Mouse (Mus musculus) limb, embryonic 15.5 days (tissue): ENCODE data around the gene Cacng8. TPM values are rescaled to one million over a fixed set of nuclear protein-coding genes. Genes with fewer than 3 reads are reported as not detected.

Experiments
- ATAC-seq: fragments of 200-750 bp; cut with Nextera tagmentation; 2 replicates; pipeline ENCODE4 v1.8.0; 2017; ENCODE audit warnings: low read depth, moderate TSS enrichment; ENCODE audit not compliant: insufficient number of reproducible peaks, low FRiP score, low TSS enrichment
- H3K27ac ChIP-seq: fragments of 300-500 bp; sonication (generic); 2 replicates; pipeline ENCODE4 v1.5.1; 2015; ENCODE audit warnings: moderate library complexity, mild to moderate bottlenecking, inconsistent platforms
- H3K27me3 ChIP-seq: fragments of 300-500 bp; sonication (generic); 2 replicates; pipeline ENCODE4 v1.6.1; 2015; ENCODE audit warnings: inconsistent platforms
- H3K36me3 ChIP-seq: fragments of 300-500 bp; sonication (generic); 2 replicates; pipeline ENCODE4 v1.6.1; 2015; ENCODE audit warnings: inconsistent platforms
- H3K4me1 ChIP-seq: fragments of 300-500 bp; sonication (generic); 2 replicates; pipeline ENCODE4 v1.6.1; 2015; ENCODE audit warnings: inconsistent platforms
- H3K4me2 ChIP-seq: fragments of 300-500 bp; sonication (generic); 2 replicates; pipeline ENCODE4 v1.6.1; 2015; ENCODE audit warnings: mild to moderate bottlenecking, inconsistent platforms
- H3K4me3 ChIP-seq: fragments of 300-500 bp; sonication (generic); 2 replicates; pipeline ENCODE4 v1.5.1; 2015; ENCODE audit warnings: mild to moderate bottlenecking, inconsistent platforms
- H3K9ac ChIP-seq: fragments of 300-500 bp; sonication (generic); 2 replicates; pipeline ENCODE4 v1.6.1; 2015; ENCODE audit warnings: inconsistent platforms
- H3K9me3 ChIP-seq: fragments of 300-500 bp; sonication (generic); 2 replicates; pipeline ENCODE4 v1.6.1; 2016; ENCODE audit warnings: inconsistent platforms
- WGBS: fragments of 180-500 bp; shearing (Covaris S2); methylation state at CpG from one replicate; pipeline ENCODE4 v1.1.7; 2015; 5-methylcytosine and 5-hydroxymethylcytosine counted together
- polyA plus RNA-seq: library from polyadenylated mRNA; unstranded; fragments of >200 nt; fragmentation: Nextera tagmentation; extraction: Ambion mirVana; gene quantifications from 2 replicates; pipeline ENCODE4 v1.2.1, GENCODE M21; 2015

The Cacng8 gene
- polyA plus RNA-seq, 1 experiment from 2014 or later, result 2.6 TPM

DNA sequence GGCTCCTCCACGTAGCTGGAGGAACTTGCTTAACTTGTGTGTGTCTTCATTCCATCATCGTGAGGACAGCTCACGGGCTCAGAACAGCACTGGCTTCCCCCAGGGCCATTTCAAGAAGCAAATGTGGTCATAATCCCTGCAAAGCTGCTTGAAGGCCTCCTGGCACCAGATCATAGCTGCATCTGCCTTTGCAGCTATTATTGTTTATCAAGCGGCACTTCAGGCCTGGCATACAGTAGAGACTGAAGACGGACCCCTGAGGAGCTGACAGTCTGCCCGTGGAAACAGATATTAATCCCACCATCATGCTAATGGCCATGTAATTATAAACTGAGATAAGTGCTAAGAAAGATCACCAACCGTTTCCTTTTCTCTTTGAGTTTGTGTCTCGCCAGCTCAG, 50.0 kb downstream of the Cacng8 start:
- Histone ChIP-seq H3K4me3 (no peak overlapping the region), H3K9ac (no peak overlapping the region), H3K27me3 (0 out of 2 replicates have a peak, but pooled peaks cover 5% of the 10 kb centered on the region), H3K9me3 (no peaks in the 10 kb centered on the region), H3K4me1 (peaks cover 3% of the 10 kb centered on the region; the same call in 1 of the 2 replicates), H3K36me3 (no peaks in the 10 kb centered on the region), H3K4me2 (no peak overlapping the region), H3K27ac (no peak overlapping the region)
- WGBS, result 53% methylated on average over 8 of the region's 8 CpGs
- no peak for ATAC-seq

DNA sequence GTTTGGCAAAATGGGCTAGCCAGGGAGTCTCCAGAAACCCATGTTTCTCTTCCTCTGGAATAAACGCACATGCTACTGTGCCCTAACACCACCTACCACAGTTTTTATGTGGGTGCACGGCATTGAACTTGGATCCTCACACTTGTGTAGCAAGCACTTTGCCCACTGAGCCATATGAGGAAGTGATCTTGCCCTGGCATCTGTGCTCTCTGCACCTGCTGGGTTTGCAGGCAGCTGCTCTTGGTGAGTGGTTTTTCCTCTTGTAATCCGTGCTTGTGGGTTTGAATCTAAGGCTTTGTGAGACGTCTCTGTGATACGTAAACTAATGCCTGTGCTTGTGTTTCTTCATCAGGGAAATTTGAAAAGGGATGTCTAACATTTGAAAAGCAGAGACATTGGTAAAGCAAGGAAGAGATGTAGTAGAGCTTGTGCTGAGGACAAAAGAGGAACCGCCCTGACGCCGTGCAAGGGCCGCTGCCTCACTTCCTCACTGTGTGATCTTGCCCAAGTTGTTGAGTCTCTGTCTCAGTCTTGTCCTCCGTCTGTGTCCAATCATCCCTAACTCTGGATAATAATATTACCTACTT, 52.1 kb downstream of the Cacng8 start:
- H3K4me1 ChIP-seq, result peaks cover 3% of the 10 kb centered on the region; the same call in 1 of the 2 replicates
- H3K4me2 ChIP-seq, result no peak overlapping the region
- H3K36me3 ChIP-seq, result no peaks in the 10 kb centered on the region
- H3K9me3 ChIP-seq, result no peaks in the 10 kb centered on the region
- no peak overlapping the region for H3K9ac ChIP-seq
- H3K27me3 ChIP-seq, result no peaks in the 10 kb centered on the region
- no peak overlapping the region for H3K27ac ChIP-seq
- WGBS, result 82% methylated on average over 10 of the region's 10 CpGs
- H3K4me3 ChIP-seq, result no peak overlapping the region
- no peak for ATAC-seq

DNA sequence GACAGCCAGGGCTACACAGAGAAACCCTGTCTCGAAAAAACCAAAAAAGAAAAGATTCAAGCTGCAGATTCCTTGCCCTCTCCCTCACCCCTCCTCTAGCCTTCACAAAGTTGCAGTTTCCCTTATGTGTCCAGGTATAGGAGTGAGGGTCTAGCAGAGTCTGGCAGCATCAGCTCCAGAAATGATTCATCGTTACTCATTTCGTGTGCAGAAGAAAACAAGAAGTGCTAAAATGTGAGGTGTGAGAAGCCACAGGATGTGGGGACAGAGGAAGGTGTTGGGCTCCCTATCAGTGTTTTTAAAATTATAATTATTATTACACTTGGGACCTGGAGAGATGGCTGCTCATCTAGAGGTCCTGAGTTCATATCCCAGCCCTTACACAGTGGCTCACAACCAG, 54.2 kb downstream of the Cacng8 start:
- Histone ChIP-seq H3K36me3 (no peaks in the 10 kb centered on the region), H3K27me3 (no peaks in the 10 kb centered on the region), H3K4me3 (no peak overlapping the region), H3K4me1 (no peaks in the 10 kb centered on the region), H3K4me2 (no peak overlapping the region), H3K9ac (no peak overlapping the region), H3K9me3 (no peaks in the 10 kb centered on the region), H3K27ac (no peak overlapping the region)
- WGBS, result 75% methylated on average over 3 of the region's 3 CpGs
- ATAC-seq, result no peak

DNA sequence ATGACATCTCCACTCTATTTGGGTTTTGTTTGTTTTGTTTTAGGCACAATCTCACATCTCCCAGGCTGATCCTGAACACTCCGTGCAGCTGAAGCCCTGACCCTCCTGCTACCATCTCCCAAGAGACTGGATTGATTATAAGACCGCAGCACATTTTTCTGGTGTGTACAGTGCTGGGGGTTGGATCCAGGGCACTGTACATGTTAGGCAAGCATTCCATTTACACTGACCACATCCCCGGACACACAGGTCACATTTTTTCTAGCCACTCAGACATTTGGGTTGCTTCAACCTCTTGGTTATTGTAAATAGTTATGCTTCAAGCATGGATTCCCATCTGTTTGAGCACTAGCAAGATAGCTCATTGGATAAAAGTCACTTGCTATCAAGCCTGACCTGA, 56.1 kb downstream of the Cacng8 start:
- ATAC-seq, result no peak
- H3K27me3 ChIP-seq, result no peaks in the 10 kb centered on the region
- WGBS, result 83% methylated on average over 3 of the region's 3 CpGs
- no peak overlapping the region for H3K9ac ChIP-seq
- H3K4me1 ChIP-seq, result no peaks in the 10 kb centered on the region
- H3K9me3 ChIP-seq, result no peaks in the 10 kb centered on the region
- no peak overlapping the region for H3K27ac ChIP-seq
- no peak overlapping the region for H3K4me3 ChIP-seq
- no peaks in the 10 kb centered on the region for H3K36me3 ChIP-seq
- H3K4me2 ChIP-seq, result no peak overlapping the region

DNA sequence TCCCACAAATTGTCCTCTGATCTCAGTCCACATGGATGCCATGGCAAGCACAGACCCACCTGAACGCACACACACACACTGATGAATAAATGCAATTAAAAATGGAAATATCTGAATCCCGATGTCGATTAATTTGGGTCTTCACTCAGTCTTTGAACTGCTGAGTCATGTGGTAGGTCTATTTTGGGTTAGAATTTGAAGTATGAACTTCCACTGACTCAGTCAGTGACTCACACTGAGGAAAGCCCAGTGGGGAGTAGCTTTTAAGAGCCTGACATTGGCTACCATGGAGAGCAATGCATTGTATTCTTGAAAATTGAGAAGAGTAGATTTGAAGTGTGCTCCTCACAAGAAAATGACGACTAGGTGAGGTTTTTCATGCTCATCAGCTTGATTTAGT, 56.5 kb downstream of the Cacng8 start:
- Histone ChIP-seq H3K36me3 (no peaks in the 10 kb centered on the region), H3K27ac (no peak overlapping the region), H3K9ac (no peak overlapping the region), H3K4me1 (no peaks in the 10 kb centered on the region), H3K4me2 (no peak overlapping the region), H3K4me3 (no peak overlapping the region), H3K27me3 (no peaks in the 10 kb centered on the region), H3K9me3 (no peaks in the 10 kb centered on the region)
- WGBS, result 74% methylated on average over 4 of the region's 4 CpGs
- ATAC-seq, result no peak

DNA sequence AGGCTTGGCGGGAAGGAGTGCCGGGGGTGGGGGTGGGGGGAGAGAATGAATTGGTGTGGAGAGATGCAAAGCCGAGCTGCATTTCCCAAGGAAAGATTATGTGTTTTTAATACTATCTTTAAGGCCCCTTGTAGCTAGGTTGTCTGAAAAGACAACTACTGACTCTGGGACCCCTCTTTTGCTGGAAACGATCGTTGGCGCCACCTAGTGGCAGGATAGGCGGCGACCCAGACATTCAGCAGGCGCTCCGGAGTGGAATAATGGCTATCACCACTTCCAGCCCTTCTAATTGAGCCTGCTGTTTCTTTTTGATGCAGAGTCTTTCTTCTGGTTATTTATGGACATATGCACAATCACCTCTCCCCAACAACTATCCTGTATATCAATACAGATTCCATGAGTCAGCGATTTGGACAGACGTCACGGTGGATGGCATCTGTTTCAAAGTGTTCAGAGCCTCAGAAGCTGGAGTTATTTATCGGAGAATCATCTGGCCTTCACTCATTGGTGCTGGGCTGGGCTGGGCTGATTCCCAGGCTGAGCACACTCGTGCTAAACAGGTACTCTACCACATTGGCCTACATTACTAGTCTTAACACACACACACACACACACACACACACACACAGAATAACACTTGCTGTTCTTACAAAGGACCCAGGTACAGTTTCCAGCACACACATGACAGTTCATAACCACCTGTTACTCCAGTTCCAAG, 58.4 kb downstream of the Cacng8 start:
- H3K36me3 ChIP-seq, result no peaks in the 10 kb centered on the region
- no peak overlapping the region for H3K4me2 ChIP-seq
- no peak for ATAC-seq
- H3K9ac ChIP-seq, result no peak overlapping the region
- no peak overlapping the region for H3K27ac ChIP-seq
- H3K9me3 ChIP-seq, result no peaks in the 10 kb centered on the region
- no peak overlapping the region for H3K4me3 ChIP-seq
- 17% methylated on average over 15 of the region's 15 CpGs for WGBS
- no peaks in the 10 kb centered on the region for H3K27me3 ChIP-seq
- 0 out of 2 replicates have a peak, but pooled peaks cover under 1% of the 10 kb centered on the region for H3K4me1 ChIP-seq

DNA sequence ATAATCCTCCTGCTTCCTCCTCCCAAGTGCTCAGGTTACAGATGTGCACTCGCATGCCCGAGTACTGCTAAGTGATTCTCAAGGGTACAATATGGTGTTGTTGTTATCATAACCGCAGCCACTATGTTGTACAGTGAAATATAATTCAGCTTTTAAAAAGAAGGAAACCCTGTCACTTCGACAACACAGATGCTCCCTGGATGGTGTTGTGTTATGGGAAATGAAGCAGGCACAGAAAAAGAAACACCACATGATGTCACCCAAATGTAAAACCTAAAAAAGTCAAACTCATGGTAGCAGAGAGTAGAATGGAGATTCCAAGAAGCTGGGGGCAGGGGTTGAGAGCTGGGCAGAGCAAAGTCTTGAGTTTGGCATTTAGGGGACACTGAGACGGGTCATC, 60.2 kb downstream of the Cacng8 start:
- Histone ChIP-seq H3K27me3 (no peaks in the 10 kb centered on the region), H3K27ac (no peak overlapping the region), H3K9me3 (no peaks in the 10 kb centered on the region), H3K9ac (no peak overlapping the region), H3K4me1 (0 out of 2 replicates have a peak, but pooled peaks cover 2% of the 10 kb centered on the region), H3K4me2 (no peak overlapping the region), H3K36me3 (no peaks in the 10 kb centered on the region), H3K4me3 (no peak overlapping the region)
- 41% methylated on average over 5 of the region's 5 CpGs for WGBS
- ATAC-seq, result no peak

DNA sequence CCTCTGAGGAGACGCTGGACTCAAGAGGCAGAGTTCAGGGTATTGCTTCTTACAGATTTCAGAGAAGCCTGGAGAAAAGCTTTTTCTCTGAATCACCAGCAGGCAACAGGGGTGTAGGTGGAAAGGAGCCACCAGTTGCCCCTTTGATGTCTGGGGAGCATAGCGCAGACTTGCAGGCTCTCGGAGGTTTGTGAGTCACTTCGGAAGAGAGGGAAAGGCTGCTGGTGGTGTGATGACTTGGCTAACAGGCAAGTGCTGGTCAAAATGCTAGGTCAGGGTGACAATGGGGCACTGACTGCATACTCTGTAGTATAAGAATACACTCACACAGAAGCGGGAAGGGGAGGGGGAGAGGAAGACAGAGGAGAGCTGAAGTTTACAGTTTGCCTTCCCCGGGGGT, 60.7 kb downstream of the Cacng8 start:
- no peaks in the 10 kb centered on the region for H3K27me3 ChIP-seq
- no peak overlapping the region for H3K27ac ChIP-seq
- H3K4me1 ChIP-seq, result 0 out of 2 replicates have a peak, but pooled peaks cover 2% of the 10 kb centered on the region
- H3K4me2 ChIP-seq, result no peak overlapping the region
- H3K9me3 ChIP-seq, result no peaks in the 10 kb centered on the region
- no peak for ATAC-seq
- 29% methylated on average over 6 of the region's 6 CpGs for WGBS
- H3K36me3 ChIP-seq, result no peaks in the 10 kb centered on the region
- H3K4me3 ChIP-seq, result no peak overlapping the region
- H3K9ac ChIP-seq, result no peak overlapping the region

DNA sequence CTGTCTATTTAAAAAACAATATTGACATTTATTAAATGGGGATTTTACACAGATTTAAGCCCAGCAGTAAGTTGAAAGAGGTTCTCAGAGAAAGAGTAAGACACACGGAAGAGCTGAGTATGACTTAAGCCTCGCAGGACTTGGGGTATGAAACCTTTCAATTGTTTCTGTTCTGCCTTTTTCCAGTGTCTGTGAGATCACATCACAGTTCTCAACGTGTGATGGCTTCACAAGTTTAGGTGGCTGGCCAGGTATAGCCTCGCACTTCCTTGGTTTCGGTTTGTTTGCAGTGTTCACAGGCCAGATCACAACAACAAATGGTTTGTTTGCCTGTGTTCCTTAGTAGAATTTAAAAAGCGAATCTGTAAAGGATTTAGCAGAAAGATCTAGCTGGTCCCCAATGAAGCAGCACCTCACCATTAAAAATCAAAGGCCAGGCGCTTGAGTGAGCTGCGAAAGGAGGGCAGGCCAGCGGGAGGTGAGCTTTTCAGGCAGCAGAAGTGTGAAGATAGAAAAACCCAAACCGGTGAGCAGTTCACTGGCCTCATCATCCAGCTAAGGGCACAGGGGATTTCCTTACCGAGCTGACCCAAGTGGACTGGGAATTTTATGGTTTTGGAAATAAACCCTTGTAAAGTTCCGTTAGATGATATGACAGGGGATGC, 62.5 kb downstream of the Cacng8 start:
- Histone ChIP-seq H3K4me2 (no peak overlapping the region), H3K27me3 (no peaks in the 10 kb centered on the region), H3K36me3 (no peaks in the 10 kb centered on the region), H3K9me3 (no peaks in the 10 kb centered on the region), H3K4me3 (no peak overlapping the region), H3K27ac (no peak overlapping the region), H3K9ac (no peak overlapping the region), H3K4me1 (0 out of 2 replicates have a peak, but pooled peaks cover 2% of the 10 kb centered on the region)
- ATAC-seq, result no peak
- 40% methylated on average over 12 of the region's 12 CpGs for WGBS

DNA sequence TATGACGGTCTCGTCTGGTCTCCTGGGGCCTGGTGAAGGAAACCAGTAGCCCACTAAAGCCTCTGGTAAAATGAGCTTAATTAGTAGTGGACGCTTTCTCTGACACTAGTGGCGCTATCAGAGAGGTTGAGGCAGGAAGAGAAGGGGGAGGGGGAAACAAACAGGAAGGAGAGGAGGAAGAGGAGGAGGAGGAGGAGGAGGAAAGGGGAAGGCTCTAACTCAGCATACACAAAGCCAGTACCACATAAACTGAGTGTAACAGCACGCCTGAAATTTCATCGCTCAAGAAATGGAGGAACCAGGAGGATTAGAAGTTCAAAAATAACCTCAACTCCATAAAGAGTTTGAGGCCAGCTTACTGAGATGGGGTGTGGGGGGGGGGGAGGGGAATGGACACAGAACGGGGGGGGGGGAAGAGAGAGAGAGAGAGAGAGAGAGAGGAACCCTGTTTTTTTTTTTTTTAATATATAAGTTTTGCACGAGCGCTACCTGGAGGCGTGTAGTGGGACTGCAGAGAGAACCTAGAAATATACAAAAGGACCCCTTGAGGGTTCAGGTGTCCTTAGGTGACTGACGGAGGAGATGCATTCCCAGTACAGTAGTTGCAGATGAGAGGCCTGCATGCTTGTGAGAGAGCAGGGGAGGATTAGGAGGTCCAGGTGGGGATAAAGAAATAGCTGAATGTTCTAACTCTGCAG, 63.2 kb downstream of the Cacng8 start:
- no peaks in the 10 kb centered on the region for H3K27me3 ChIP-seq
- H3K4me1 ChIP-seq, result 0 out of 2 replicates have a peak, but pooled peaks cover 2% of the 10 kb centered on the region
- H3K36me3 ChIP-seq, result no peaks in the 10 kb centered on the region
- no peak overlapping the region for H3K4me3 ChIP-seq
- H3K4me2 ChIP-seq, result no peak overlapping the region
- ATAC-seq, result no peak
- H3K9me3 ChIP-seq, result no peaks in the 10 kb centered on the region
- H3K9ac ChIP-seq, result no peak overlapping the region
- WGBS, result 44% methylated on average over 11 of the region's 11 CpGs
- no peak overlapping the region for H3K27ac ChIP-seq

DNA sequence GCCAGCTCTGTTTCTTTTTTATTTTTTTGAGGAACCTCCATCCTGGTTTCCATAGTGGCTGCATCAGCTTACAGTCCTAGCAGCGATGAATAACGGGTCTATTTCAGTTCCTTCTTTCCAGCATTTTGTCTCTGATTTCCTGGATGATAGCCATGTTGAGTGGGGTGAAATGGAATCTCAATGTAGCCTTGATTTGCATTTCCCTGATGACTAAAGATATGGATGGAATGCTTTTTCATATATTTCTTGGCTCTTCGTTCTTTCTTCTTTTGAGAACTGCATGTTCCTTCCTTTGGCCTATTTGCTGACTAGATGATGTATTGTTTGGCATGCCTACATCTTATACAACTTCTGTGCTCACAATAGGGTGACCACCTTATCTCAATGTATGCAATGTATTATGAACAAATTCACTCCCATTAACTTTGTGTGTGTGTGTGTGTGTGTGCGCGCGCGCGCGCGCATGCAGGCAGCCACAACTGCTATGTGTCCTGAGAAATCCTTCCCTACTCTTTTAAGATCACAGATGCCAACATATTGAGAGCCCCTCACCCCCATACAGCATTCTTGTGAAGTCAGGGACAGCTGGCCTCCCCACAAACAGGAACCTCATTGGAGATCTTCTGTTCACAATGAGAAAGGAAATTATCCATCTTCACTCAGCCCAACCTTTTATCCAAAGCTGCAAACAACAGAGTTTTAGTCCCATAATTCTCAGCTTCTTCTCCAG, 66.8 kb downstream of the Cacng8 start:
- Histone ChIP-seq H3K4me2 (no peak overlapping the region), H3K9ac (no peak overlapping the region), H3K27me3 (no peaks in the 10 kb centered on the region), H3K36me3 (no peaks in the 10 kb centered on the region), H3K4me1 (0 out of 2 replicates have a peak, but pooled peaks cover 2% of the 10 kb centered on the region), H3K4me3 (no peak overlapping the region), H3K27ac (0 out of 2 replicates have a peak overlapping the region, but pooled peaks have one; percentile 33), H3K9me3 (no peaks in the 10 kb centered on the region)
- ATAC-seq, result no peak
- 79% methylated on average over 10 of the region's 10 CpGs for WGBS
